Mouse (Mus musculus): ENCODE measurements around the gene E2f6. TPM values are rescaled to one million over a fixed set of nuclear protein-coding genes. Genes with fewer than 3 reads are reported as not detected.

E2f6 gene
- total RNA-seq, 2 experiments from 2014 or later: 32.4 to 37.5 TPM

GRCm38 (mm10) chr12:16798894-16799293, 11.9 kb upstream of the E2f6 start:
- no peak for DNase-seq (ENCODE audit: low spot score in 2 of 2)
- intact Hi-C loops (cut with DNase I): no loop called here

DNA sequence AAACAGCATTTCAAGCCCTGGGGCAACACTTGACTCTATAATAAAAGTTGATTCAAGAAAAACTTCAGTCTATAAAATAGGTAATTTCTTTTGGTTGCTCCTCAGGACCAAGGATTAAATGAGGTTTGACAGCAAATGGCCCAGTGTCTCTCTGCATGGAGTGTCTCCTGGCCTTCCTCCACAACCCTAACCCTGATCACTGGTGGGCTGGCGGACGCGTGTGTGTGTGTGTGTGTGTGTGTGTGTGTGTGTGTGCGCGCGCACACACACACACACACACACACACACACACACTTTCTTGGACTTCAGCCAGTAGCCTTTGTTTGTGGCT, 10.9 kb upstream of the E2f6 start:
- intact Hi-C loops (cut with DNase I): loop anchor here (5.0 kb wide), 1 partner anchor 233 kb away; no protein-coding TSS in a partner anchor
- DNase-seq (ENCODE audit: low spot score in 2 of 2): no peak

- no peak for DNase-seq (ENCODE audit: low spot score in 2 of 2)
- intact Hi-C loops (cut with DNase I): loop anchor here (5.0 kb wide), 1 partner anchor 233 kb away; no protein-coding TSS in a partner anchor
Measured at GRCm38 (mm10) chr12:16800259-16800958, 10.4 kb upstream of the E2f6 start, which contains the start of gene Greb1. Greb1 (minus strand) TSS chr12:16800886.

- intact Hi-C loops (cut with DNase I): loop anchor here (5.0 kb wide), 1 partner anchor 234 kb away; no protein-coding TSS in a partner anchor
- no peak for DNase-seq (ENCODE audit: low spot score in 2 of 2)
Measured at GRCm38 (mm10) chr12:16800959-16801315, 9.8 kb upstream of the E2f6 start.

GRCm38 (mm10) chr12:16803237-16803955, 7.4 kb upstream of the E2f6 start:
- intact Hi-C loops (cut with DNase I): loop anchor here (5.0 kb wide), 1 partner anchor 236 kb away; no protein-coding TSS in a partner anchor
- no peak for DNase-seq (ENCODE audit: low spot score in 2 of 2)

- DNase-seq (ENCODE audit: low spot score in 2 of 2): no peak
- intact Hi-C loops (cut with DNase I): loop anchor here (5.0 kb wide), 1 partner anchor 237 kb away; no protein-coding TSS in a partner anchor
Measured at GRCm38 (mm10) chr12:16803956-16804430, 6.8 kb upstream of the E2f6 start.

DNA sequence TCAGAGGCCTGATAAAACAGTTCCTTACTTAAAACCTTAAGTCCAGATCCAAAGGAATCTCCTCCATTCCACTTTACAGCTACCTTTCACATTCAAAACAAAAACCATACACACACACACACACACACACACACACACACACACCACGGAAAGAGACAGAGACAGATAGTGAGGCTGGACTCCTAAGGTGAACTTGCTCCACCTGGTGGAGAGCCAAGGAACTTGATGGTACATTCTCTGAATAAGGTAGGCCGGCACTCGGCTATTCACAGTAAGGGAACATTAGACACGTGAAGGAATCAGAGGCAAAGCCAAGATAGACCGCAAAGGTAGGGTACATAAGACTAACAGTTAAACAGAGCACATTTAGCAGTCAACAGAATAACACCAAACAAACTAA, 5.3 kb upstream of the E2f6 start:
- intact Hi-C loops (cut with DNase I): loop anchor here (1.0 to 5.0 kb wide), 2 partner anchors 86 to 207 kb away; partner anchors contain the start of gene 2410004P03Rik

GRCm38 (mm10) chr12:16808045-16808444, 2.7 kb upstream of the E2f6 start:
- DNase-seq (ENCODE audit: low spot score in 2 of 2): no peak
- intact Hi-C loops (cut with DNase I): loop anchor here (5.0 kb wide), 1 partner anchor 204 kb away; the partner anchor contains the start of gene 2410004P03Rik

More for the DNA sequence above, 5.3 kb upstream of the E2f6 start:
- peak; percentile 51 to 70 for DNase-seq (ENCODE audit: low spot score in 2 of 2)

DNA sequence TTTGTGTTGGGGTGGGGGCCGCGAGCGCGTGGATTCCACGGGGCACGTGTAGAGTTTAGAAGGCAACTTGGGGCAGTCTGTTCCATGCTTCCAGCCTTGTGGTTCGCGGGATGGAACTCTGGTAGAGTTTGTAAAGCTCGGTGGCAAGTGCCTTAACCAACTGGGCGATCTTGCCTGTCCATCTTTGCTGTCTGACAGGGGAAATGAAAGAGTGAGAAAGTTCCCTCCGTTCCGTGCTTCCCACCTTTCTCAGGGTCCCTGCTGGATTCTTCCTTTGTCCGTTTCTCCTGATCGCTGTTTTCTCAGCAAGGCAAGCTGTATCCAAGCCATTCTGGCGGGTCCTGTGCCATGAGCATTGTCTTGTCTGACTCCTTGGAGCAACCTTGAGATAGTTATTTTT, 714 bp downstream of the E2f6 start:
- intact Hi-C loops (cut with DNase I): loop anchor here (2.0 to 5.0 kb wide), 2 partner anchors 83 to 456 kb away; partner anchors contain the start of genes Pdia6 and Rock2

GRCm38 (mm10) chr12:16817147-16817546, 6.4 kb downstream of the E2f6 start:
- no peak for DNase-seq (ENCODE audit: low spot score in 2 of 2)
- intact Hi-C loops (cut with DNase I): no loop called here

More for the DNA sequence above, 714 bp downstream of the E2f6 start:
- DNase-seq (ENCODE audit: low spot score in 2 of 2): no peak

- DNase-seq (ENCODE audit: low spot score in 2 of 2): no peak
- intact Hi-C loops (cut with DNase I): no loop called here
Measured at GRCm38 (mm10) chr12:16818513-16818912, 7.8 kb downstream of the E2f6 start.

- no peak for DNase-seq (ENCODE audit: low spot score in 2 of 2)
Measured at GRCm38 (mm10) chr12:16820761-16821160, 10.0 kb downstream of the E2f6 start.

DNA sequence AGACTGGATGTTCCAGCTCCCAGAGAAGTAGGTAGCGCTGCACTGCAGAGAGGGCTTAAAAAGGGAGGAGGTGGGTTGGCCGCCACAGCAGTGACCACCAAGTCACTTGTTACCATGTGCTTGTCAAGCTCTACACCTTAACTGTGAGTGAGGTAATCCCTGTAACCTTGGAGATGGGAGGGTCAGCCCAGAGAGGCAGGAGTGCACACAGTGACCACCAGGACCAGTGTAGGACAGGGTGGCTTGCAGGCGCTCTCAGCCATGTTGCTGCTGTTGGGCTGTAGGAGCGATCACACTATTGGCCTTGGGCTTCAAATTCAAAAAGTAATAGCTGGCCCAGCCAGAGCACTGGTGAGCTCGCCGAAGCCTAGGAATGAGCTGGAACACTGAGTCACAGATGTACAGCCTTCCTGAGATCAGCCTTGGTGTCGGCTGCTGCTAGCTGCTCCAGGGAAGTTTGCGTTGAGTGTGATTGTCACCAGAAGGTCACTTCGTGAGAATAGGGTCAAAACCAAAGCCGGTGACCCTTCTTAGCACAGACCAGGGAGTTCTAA, 11.5 kb downstream of the E2f6 start:
- intact Hi-C loops (cut with DNase I): loop anchor here (10.0 kb wide), 1 partner anchor 123 kb away; no protein-coding TSS in a partner anchor
- no peak for DNase-seq (ENCODE audit: low spot score in 2 of 2)

More at GRCm38 (mm10) chr12:16820761-16821160, 10.0 kb downstream of the E2f6 start:
- intact Hi-C loops (cut with DNase I): loop anchor here (10.0 kb wide), 1 partner anchor 124 kb away; no protein-coding TSS in a partner anchor

- DNase-seq (ENCODE audit: low spot score in 2 of 2): no peak
- intact Hi-C loops (cut with DNase I): loop anchor here (10.0 kb wide), 1 partner anchor 121 kb away; no protein-coding TSS in a partner anchor
Measured at GRCm38 (mm10) chr12:16823701-16824100, 12.9 kb downstream of the E2f6 start.

- intact Hi-C loops (cut with DNase I): loop anchor here (10.0 kb wide), 1 partner anchor 116 kb away; no protein-coding TSS in a partner anchor
- no peak for DNase-seq (ENCODE audit: low spot score in 2 of 2)
Measured at GRCm38 (mm10) chr12:16828505-16828904, 17.7 kb downstream of the E2f6 start.

DNA sequence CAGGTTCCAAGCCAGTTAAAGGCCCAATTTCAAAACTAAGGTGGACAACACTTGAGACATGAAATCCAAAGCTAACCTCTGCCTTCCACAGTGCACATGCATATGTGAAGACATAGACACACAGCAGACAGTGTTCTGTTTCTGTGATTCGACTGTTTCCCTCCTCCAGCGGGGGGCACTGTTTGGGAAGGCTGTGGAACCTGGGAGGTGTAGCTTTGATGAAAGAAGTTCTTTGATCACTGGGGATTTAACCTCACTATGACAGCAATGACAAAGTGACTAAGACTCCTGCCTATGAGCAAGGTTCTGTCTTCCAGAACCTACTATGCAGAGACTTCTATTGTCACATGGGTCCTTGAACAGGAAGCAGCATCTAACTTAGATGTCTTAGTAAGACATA, 19.0 kb downstream of the E2f6 start:
- intact Hi-C loops (cut with DNase I): loop anchor here (10.0 kb wide), 1 partner anchor 115 kb away; no protein-coding TSS in a partner anchor
- no peak for DNase-seq (ENCODE audit: low spot score in 2 of 2)

GRCm38 (mm10) chr12:16831071-16831470, 20.3 kb downstream of the E2f6 start:
- intact Hi-C loops (cut with DNase I): no loop called here
- no peak for DNase-seq (ENCODE audit: low spot score in 2 of 2)

DNA sequence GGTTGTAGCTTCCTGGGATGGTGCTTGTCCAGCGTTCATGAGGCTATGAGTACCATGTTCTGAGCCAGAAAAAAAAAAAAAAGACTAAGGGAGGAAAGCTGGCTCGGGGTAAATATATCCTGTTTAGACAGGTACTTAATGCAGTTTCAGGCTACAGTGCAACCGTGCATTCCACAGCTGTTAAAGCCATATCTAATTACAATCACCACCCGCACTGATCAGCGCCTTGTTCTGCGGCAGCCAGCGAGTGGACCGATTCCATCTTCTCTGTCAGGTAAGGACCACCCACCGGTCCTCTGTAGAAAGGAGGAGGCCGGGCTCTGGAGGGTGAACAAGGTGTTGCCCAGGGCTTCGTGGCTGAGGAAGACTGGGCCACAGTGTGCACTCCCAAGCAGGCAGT, 23.9 kb downstream of the E2f6 start:
- intact Hi-C loops (cut with DNase I): no loop called here
- no peak for DNase-seq (ENCODE audit: low spot score in 2 of 2)

GRCm38 (mm10) chr12:16836188-16836587, 25.4 kb downstream of the E2f6 start:
- peak; percentile 77 to 79 for DNase-seq (ENCODE audit: low spot score in 2 of 2)
- intact Hi-C loops (cut with DNase I): no loop called here

GRCm38 (mm10) chr12:16837766-16838165, 27.0 kb downstream of the E2f6 start:
- DNase-seq (ENCODE audit: low spot score in 2 of 2): no peak

More at GRCm38 (mm10) chr12:16837766-16838165, 27.0 kb downstream of the E2f6 start:
- intact Hi-C loops (cut with DNase I): no loop called here
